Mouse (Mus musculus): Measurements from ENCODE around the gene Defb36. TPM values are rescaled to one million over a fixed set of nuclear protein-coding genes. Genes with fewer than 3 reads are reported as not detected.

The Defb36 gene
- total and polyA plus RNA-seq, 3 experiments = not detected

- TF ChIP-seq TAL1 (conservative IDR thresholded peaks at IDR 0.05; ENCODE audit: low read depth, low read length) (no peak), POLR2AphosphoS5 (IDR thresholded peaks at IDR 0.05; ENCODE audit: insufficient replicate concordance, low read depth, low read length) (no peak), GATA2 (IDR thresholded peaks at IDR 0.05; ENCODE audit: borderline replicate concordance, low read depth, low read length) (no peak), GATA1 (IDR thresholded peaks at IDR 0.05; ENCODE audit: borderline replicate concordance, low read length) (no peak), CTCF (IDR thresholded peaks at IDR 0.05; ENCODE audit: low read depth, low read length) (no peak)
- no peaks in the 10 kb centered on the region for H3K9me3 ChIP-seq (replicated peaks)
- H3K36me3 ChIP-seq (replicated peaks) = no peaks in the 10 kb centered on the region
- H3K4me3 ChIP-seq (ENCODE audit: low read depth, low read length) = no peak overlapping the region
- H3K4me1 ChIP-seq (ENCODE audit: insufficient read depth, low read depth, low read length) = no peaks in the 10 kb centered on the region
- H3K27me3 ChIP-seq (ENCODE audit: insufficient read depth, low read length) = peaks cover 2% of the 10 kb centered on the region
- no peak for ATAC-seq (ENCODE audit: extremely low read depth, insufficient number of reproducible peaks, low FRiP score, poor library complexity, severe bottlenecking)
- DNase-seq (ENCODE audit: low spot score) = no peak
Observed at GRCm38 (mm10) chr2:152633334-152633733, 29.2 kb downstream of the Defb36 start.

DNA sequence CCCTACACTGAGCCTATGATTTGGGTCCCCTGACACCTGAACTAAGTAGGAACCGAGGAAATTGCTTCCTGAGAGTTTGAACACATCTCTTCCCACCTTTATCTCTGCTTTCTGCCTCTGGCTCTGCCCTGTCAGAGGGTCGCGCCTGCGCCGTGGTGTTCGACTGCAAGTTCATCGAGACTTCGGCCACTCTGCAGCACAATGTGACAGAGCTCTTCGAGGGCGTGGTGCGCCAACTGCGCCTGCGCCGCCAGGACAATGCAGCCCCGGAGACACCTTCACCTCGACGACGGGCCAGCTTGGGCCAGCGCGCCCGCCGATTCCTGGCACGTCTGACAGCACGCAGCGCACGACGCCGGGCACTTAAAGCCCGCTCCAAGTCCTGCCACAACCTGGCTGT is 30.2 kb downstream of the Defb36 start:
- H3K9me3 ChIP-seq (replicated peaks) = no peaks in the 10 kb centered on the region
- no peaks in the 10 kb centered on the region for H3K36me3 ChIP-seq (replicated peaks)
- H3K27me3 ChIP-seq (ENCODE audit: insufficient read depth, low read length) = peaks cover 2% of the 10 kb centered on the region

GRCm38 (mm10) chr2:152636246-152637005 is 32.3 kb downstream of the Defb36 start:
- Histone ChIP-seq H3K36me3 (replicated peaks) (no peaks in the 10 kb centered on the region), H3K9me3 (replicated peaks) (no peaks in the 10 kb centered on the region), H3K4me1 (ENCODE audit: insufficient read depth, low read depth, low read length) (no peaks in the 10 kb centered on the region), H3K4me3 (ENCODE audit: low read depth, low read length) (no peak overlapping the region), H3K27me3 (ENCODE audit: insufficient read depth, low read length) (peaks cover 9% of the 10 kb centered on the region)
- TF ChIP-seq GATA2 (IDR thresholded peaks at IDR 0.05; ENCODE audit: borderline replicate concordance, low read depth, low read length) (no peak), POLR2AphosphoS5 (IDR thresholded peaks at IDR 0.05; ENCODE audit: insufficient replicate concordance, low read depth, low read length) (no peak), GATA1 (IDR thresholded peaks at IDR 0.05; ENCODE audit: borderline replicate concordance, low read length) (no peak), TAL1 (conservative IDR thresholded peaks at IDR 0.05; ENCODE audit: low read depth, low read length) (no peak), CTCF (IDR thresholded peaks at IDR 0.05; ENCODE audit: low read depth, low read length) (no peak)
- DNase-seq (ENCODE audit: low spot score) = no peak
- ATAC-seq (ENCODE audit: extremely low read depth, insufficient number of reproducible peaks, low FRiP score, poor library complexity, severe bottlenecking) = no peak

More for the DNA sequence above, 30.2 kb downstream of the Defb36 start:
- no peak overlapping the region for H3K4me3 ChIP-seq (ENCODE audit: low read depth, low read length)
- ATAC-seq (ENCODE audit: extremely low read depth, insufficient number of reproducible peaks, low FRiP score, poor library complexity, severe bottlenecking) (no peak), DNase-seq (ENCODE audit: low spot score) (no peak)
- no peak for TF ChIP-seq GATA2 (IDR thresholded peaks at IDR 0.05; ENCODE audit: borderline replicate concordance, low read depth, low read length)
- no peak for TF ChIP-seq CTCF (IDR thresholded peaks at IDR 0.05; ENCODE audit: low read depth, low read length)
- TF ChIP-seq TAL1 (conservative IDR thresholded peaks at IDR 0.05; ENCODE audit: low read depth, low read length) = no peak
- TF ChIP-seq POLR2AphosphoS5 (IDR thresholded peaks at IDR 0.05; ENCODE audit: insufficient replicate concordance, low read depth, low read length) = no peak
- no peak for TF ChIP-seq GATA1 (IDR thresholded peaks at IDR 0.05; ENCODE audit: borderline replicate concordance, low read length)
- no peaks in the 10 kb centered on the region for H3K4me1 ChIP-seq (ENCODE audit: insufficient read depth, low read depth, low read length)

GRCm38 (mm10) chr2:152637006-152637322 is 32.8 kb downstream of the Defb36 start:
- no peaks in the 10 kb centered on the region for H3K4me1 ChIP-seq (ENCODE audit: insufficient read depth, low read depth, low read length)
- no peak for DNase-seq (ENCODE audit: low spot score)
- H3K36me3 ChIP-seq (replicated peaks) = no peaks in the 10 kb centered on the region
- no peaks in the 10 kb centered on the region for H3K9me3 ChIP-seq (replicated peaks)
- no peak for ATAC-seq (ENCODE audit: extremely low read depth, insufficient number of reproducible peaks, low FRiP score, poor library complexity, severe bottlenecking)
- peaks cover 9% of the 10 kb centered on the region for H3K27me3 ChIP-seq (ENCODE audit: insufficient read depth, low read length)
- no peak overlapping the region for H3K4me3 ChIP-seq (ENCODE audit: low read depth, low read length)
- TF ChIP-seq GATA2 (IDR thresholded peaks at IDR 0.05; ENCODE audit: borderline replicate concordance, low read depth, low read length) = no peak
- TF ChIP-seq GATA1 (IDR thresholded peaks at IDR 0.05; ENCODE audit: borderline replicate concordance, low read length) = no peak
- TF ChIP-seq CTCF (IDR thresholded peaks at IDR 0.05; ENCODE audit: low read depth, low read length) = no peak

GRCm38 (mm10) chr2:152637381-152637780 is 33.3 kb downstream of the Defb36 start:
- no peak for DNase-seq (ENCODE audit: low spot score)
- Histone ChIP-seq H3K27me3 (ENCODE audit: insufficient read depth, low read length) (peaks cover 9% of the 10 kb centered on the region), H3K9me3 (replicated peaks) (no peaks in the 10 kb centered on the region), H3K36me3 (replicated peaks) (no peaks in the 10 kb centered on the region), H3K4me1 (ENCODE audit: insufficient read depth, low read depth, low read length) (no peaks in the 10 kb centered on the region), H3K4me3 (ENCODE audit: low read depth, low read length) (no peak overlapping the region)
- no peak for ATAC-seq (ENCODE audit: extremely low read depth, insufficient number of reproducible peaks, low FRiP score, poor library complexity, severe bottlenecking)
- TF ChIP-seq CTCF (IDR thresholded peaks at IDR 0.05; ENCODE audit: low read depth, low read length) (no peak), POLR2AphosphoS5 (IDR thresholded peaks at IDR 0.05; ENCODE audit: insufficient replicate concordance, low read depth, low read length) (no peak), GATA1 (IDR thresholded peaks at IDR 0.05; ENCODE audit: borderline replicate concordance, low read length) (no peak), TAL1 (conservative IDR thresholded peaks at IDR 0.05; ENCODE audit: low read depth, low read length) (no peak), GATA2 (IDR thresholded peaks at IDR 0.05; ENCODE audit: borderline replicate concordance, low read depth, low read length) (no peak)

- ATAC-seq (ENCODE audit: extremely low read depth, insufficient number of reproducible peaks, low FRiP score, poor library complexity, severe bottlenecking) (no peak), DNase-seq (ENCODE audit: low spot score) (no peak)
- no peaks in the 10 kb centered on the region for H3K36me3 ChIP-seq (replicated peaks)
- no peak for TF ChIP-seq GATA1 (IDR thresholded peaks at IDR 0.05; ENCODE audit: borderline replicate concordance, low read length)
- TF ChIP-seq GATA2 (IDR thresholded peaks at IDR 0.05; ENCODE audit: borderline replicate concordance, low read depth, low read length) = no peak
- TF ChIP-seq TAL1 (conservative IDR thresholded peaks at IDR 0.05; ENCODE audit: low read depth, low read length) = no peak
- TF ChIP-seq POLR2AphosphoS5 (IDR thresholded peaks at IDR 0.05; ENCODE audit: insufficient replicate concordance, low read depth, low read length) = no peak
- no peak for TF ChIP-seq CTCF (IDR thresholded peaks at IDR 0.05; ENCODE audit: low read depth, low read length)
- H3K4me1 ChIP-seq (ENCODE audit: insufficient read depth, low read depth, low read length) = no peaks in the 10 kb centered on the region
- peaks cover 9% of the 10 kb centered on the region for H3K27me3 ChIP-seq (ENCODE audit: insufficient read depth, low read length)
- no peak overlapping the region for H3K4me3 ChIP-seq (ENCODE audit: low read depth, low read length)
- H3K9me3 ChIP-seq (replicated peaks) = no peaks in the 10 kb centered on the region
Observed at GRCm38 (mm10) chr2:152638865-152639264, 34.7 kb downstream of the Defb36 start.

Measured in G1E (cell line).